Mouse (Mus musculus) liver, adult 10 weeks (tissue): ENCODE results near the gene Kcnj6. TPM values are rescaled to one million over a fixed set of nuclear protein-coding genes. Genes with fewer than 3 reads are reported as not detected.

Experiments used
- polyA plus RNA-seq: library from polyadenylated mRNA; stranded (reverse); fragments of 350-450 nt; fragmentation: Illumina TruSeq; extraction: RNeasy Lipid Tissue Mini Kit (QIAGEN cat#74804); gene quantifications from one replicate; pipeline ENCODE4 v1.2.3, GENCODE M21; 2014; ENCODE audit warnings: low read depth, low replicate concordance

Gene Kcnj6
- not detected for polyA plus RNA-seq

GRCm38 (mm10) chr16:94997340-94997849, at the start of gene Kcnj6:
TSS of gene Kcnj6 (minus strand) at chr16:94997701.

